Mouse (Mus musculus) lung, embryonic 16.5 days (tissue): ENCODE measurements at regions not wholly inside any gene's neighbourhood (a gene's known extent, or its start where the extent isn't known, plus 50 kb on each side); places are given as distances from the start of the nearest gene placed in this dataset.

Source experiments
- ATAC-seq: fragments of 200-750 bp; cut with Nextera tagmentation; 2 replicates; pipeline ENCODE4 v1.8.0; 2017; ENCODE audit warnings: low read depth, mild to moderate bottlenecking, moderate library complexity
- H3K27ac ChIP-seq: fragments of 300-500 bp; sonication (generic); 2 replicates; pipeline ENCODE4 v1.5.1; 2014; ENCODE audit warnings: mild to moderate bottlenecking, control low read depth, low read length
- H3K27me3 ChIP-seq: fragments of 300-500 bp; sonication (generic); 2 replicates; pipeline ENCODE4 v1.6.1; 2014; ENCODE audit warnings: low read depth, low read length, mixed read lengths; ENCODE audit not compliant: control insufficient read depth, insufficient read depth
- H3K36me3 ChIP-seq: fragments of 300-500 bp; sonication (generic); 2 replicates; pipeline ENCODE4 v1.6.1; 2014; ENCODE audit warnings: low read length; ENCODE audit not compliant: control insufficient read depth, insufficient read depth
- H3K4me1 ChIP-seq: fragments of 300-500 bp; sonication (generic); replicated peaks from 2 replicates; pipeline ENCODE4 v1.6.1; 2014; ENCODE audit warnings: low read length, mixed read lengths; ENCODE audit not compliant: control insufficient read depth, insufficient read depth
- H3K4me2 ChIP-seq: fragments of 300-500 bp; sonication (generic); 2 replicates; pipeline ENCODE4 v1.6.1; 2014; ENCODE audit warnings: low read depth, low read length, control low read depth
- H3K4me3 ChIP-seq: fragments of 300-500 bp; sonication (generic); 2 replicates; pipeline ENCODE4 v1.5.1; 2014; ENCODE audit warnings: mild to moderate bottlenecking, low read length, control low read depth
- H3K9ac ChIP-seq: fragments of 300-500 bp; sonication (generic); 2 replicates; pipeline ENCODE4 v1.6.1; 2014; ENCODE audit warnings: low read length, control low read depth
- H3K9me3 ChIP-seq: fragments of 300-500 bp; sonication (generic); 2 replicates; pipeline ENCODE4 v1.6.1; 2016; ENCODE audit warnings: low read length; ENCODE audit not compliant: control insufficient read depth
- WGBS: fragments of 180-500 bp; shearing (Covaris S2); extraction: QIAGEN DNeasy Blood & Tissue Kit; methylation state at CpG from one replicate; pipeline ENCODE4 v1.1.7; 2014; 5-methylcytosine and 5-hydroxymethylcytosine counted together

DNA sequence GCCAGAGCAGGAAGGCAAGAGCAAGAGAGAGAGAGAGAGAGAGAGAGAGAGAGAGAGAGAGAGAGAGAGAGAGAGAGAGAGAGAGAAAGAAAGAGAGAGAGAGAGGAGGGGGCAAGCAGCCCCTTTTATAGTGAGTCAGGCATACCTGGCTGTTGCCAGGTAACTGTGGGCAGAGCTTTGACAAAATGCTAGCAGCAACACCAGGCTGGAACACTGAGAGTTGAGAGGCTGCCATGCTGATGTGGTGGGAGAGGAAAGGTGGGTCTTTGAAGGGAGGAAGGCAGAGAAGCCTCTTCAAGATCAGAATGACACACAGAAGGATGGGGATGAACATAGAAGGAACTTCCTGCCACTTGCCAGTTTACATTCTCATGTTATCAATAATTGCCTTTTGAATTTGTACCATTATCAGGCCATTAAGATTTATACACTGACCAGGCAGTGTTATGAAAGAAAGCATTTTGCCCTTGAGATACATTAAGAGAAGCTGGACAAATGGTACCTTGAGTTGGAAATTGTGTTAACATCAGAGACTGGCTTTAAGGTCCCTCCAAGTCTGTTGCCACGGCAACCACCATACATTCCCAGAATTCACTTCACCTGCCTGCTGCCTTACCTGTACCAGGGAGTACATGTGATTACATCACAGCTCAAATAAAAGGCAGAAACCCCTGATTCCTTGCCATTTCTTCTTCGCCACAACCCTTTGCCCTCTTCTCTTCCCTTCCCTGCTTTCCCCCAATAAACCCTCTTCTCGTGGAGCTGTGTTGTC is 463.3 kb downstream of the Plod2 start:
- no peaks in the 10 kb centered on the region for H3K36me3 ChIP-seq
- WGBS: 79% methylated on average over 3 of the region's 3 CpGs
- no peaks in the 10 kb centered on the region for H3K9me3 ChIP-seq
- H3K9ac ChIP-seq: no peak overlapping the region
- ATAC-seq: no peak
- H3K4me2 ChIP-seq: no peak overlapping the region
- H3K4me3 ChIP-seq: no peak overlapping the region
- H3K27me3 ChIP-seq: no peaks in the 10 kb centered on the region
- no peaks in the 10 kb centered on the region for H3K4me1 ChIP-seq
- no peak overlapping the region for H3K27ac ChIP-seq

DNA sequence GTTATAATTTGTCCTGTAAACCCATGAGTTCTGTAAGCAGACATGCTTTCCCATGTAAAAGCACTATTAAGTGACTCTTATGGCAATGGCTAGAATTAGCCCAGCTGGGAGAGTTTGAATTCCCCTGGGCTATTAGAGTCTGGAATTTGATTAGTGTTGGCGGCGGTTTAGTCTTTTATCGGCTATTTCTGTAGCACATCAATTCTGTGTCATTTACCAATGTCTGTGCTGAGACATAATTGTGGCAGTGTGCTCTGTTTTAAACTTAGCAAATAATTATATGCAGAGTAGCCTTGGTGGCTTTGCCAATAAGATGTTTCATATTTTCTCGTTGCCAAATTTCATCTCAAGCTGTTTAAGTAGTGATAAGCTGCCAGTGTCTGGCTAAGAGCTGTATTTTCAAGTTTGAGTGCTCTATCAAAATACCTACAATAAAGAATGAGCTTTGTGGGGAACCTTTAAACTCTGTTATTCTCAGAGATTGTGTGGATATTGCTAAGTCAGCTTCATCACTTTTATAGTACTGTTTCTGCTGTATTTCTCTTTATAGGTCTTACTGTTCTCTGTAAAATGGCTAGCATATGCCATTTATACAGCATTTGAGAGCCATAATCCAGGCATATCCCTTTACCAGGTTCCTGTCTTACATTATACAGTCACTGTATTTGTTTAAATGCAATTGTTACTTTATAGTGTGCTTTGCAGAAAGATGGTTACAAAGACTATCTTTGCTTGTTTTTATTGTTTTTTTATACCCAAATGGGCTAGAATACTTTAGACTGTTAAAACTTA is 466.7 kb downstream of the Plod2 start:
- Histone ChIP-seq H3K36me3 (no peaks in the 10 kb centered on the region), H3K4me2 (no peak overlapping the region), H3K4me1 (no peaks in the 10 kb centered on the region), H3K27me3 (no peaks in the 10 kb centered on the region), H3K9ac (no peak overlapping the region), H3K27ac (no peak overlapping the region), H3K4me3 (no peak overlapping the region), H3K9me3 (no peaks in the 10 kb centered on the region)
- ATAC-seq: no peak
- WGBS: 65% methylated on average over 4 of the region's 4 CpGs

DNA sequence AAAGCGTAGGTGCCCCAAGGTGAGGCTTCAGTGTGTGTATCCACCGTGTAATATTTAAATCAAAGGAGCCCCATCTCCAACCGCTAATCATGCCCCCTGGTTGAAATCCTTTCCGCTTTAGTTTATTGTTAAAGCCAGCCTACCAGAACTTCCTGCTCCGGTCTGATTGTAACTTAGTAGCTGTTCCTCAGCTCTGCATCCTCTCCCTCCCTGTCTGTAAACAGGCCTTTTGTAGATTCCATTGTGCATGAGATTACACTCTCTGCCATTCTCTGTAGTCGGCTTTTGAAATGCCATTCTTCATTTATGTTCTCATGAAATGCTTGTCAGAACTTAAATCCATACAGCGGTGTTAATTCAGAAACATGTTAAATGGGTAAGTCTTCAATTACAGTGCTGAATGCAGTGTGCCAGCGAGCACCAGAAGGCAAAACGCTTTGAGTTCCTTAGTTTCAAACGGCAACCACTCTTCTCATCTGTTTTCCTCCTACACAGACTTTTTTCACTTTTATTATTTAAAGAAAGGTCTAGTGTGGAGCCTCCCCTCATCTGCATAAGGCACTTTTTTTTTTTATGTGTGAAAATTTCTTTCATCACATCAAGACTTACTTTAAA is 502.4 kb downstream of the Plod2 start:
- H3K27me3 ChIP-seq: no peaks in the 10 kb centered on the region
- no peak overlapping the region for H3K4me3 ChIP-seq
- H3K36me3 ChIP-seq: no peaks in the 10 kb centered on the region
- H3K4me1 ChIP-seq: no peaks in the 10 kb centered on the region
- ATAC-seq: no peak
- H3K4me2 ChIP-seq: no peak overlapping the region
- no peak overlapping the region for H3K9ac ChIP-seq
- H3K27ac ChIP-seq: no peak overlapping the region
- H3K9me3 ChIP-seq: no peaks in the 10 kb centered on the region
- 78% methylated on average over 10 of the region's 10 CpGs for WGBS

DNA sequence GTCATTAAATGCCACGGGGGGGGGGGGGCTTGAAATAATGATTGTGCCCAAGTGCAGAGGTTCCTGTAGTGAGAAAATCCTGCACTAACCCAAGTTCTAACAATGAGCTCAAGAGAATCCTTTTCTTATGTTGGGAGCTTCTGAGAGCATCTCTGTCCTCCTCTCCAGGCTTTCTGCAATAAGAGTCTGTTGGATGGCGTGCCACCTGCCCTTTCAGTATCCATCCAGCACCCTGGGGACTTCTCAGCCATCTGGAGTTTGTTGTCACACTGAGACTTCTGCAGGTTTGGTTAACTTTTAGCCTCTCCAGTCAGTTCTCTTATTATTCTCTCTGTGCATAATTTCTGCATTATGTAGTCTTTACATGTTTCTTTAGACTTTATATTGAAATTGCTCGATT is 530.1 kb downstream of the Plod2 start:
- Histone ChIP-seq H3K4me1 (no peaks in the 10 kb centered on the region), H3K4me2 (no peak overlapping the region), H3K9ac (no peak overlapping the region), H3K27me3 (no peaks in the 10 kb centered on the region), H3K36me3 (no peaks in the 10 kb centered on the region), H3K9me3 (no peaks in the 10 kb centered on the region), H3K27ac (no peak overlapping the region), H3K4me3 (no peak overlapping the region)
- WGBS: 67% methylated on average over 3 of the region's 3 CpGs
- no peak for ATAC-seq

DNA sequence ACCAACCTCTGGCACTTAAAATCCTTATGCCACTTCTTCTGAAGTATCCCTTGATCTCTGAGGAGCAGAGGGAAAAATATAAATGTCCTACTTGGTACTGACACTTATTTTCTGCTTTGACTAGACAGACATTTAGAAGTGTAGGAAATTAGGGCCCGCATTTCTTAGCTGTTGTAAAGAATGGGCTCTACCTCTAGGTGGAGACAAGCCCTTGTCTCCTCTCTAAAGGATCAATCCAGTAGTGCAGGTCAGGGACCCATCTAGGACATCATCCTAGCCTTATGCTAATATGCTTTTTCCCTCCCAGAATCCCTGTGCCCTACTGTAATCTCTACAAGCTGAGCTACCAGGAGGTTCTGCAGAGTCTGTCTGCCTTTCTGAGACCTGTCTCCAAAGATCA is 541.1 kb downstream of the Plod2 start:
- H3K9me3 ChIP-seq: no peaks in the 10 kb centered on the region
- no peaks in the 10 kb centered on the region for H3K27me3 ChIP-seq
- no peak overlapping the region for H3K4me2 ChIP-seq
- no peaks in the 10 kb centered on the region for H3K4me1 ChIP-seq
- H3K27ac ChIP-seq: no peak overlapping the region
- H3K36me3 ChIP-seq: no peaks in the 10 kb centered on the region
- 78% methylated on average over 1 of the region's 1 CpGs for whole genome bisulfite sequencing
- ATAC-seq: no peak
- no peak overlapping the region for H3K9ac ChIP-seq
- no peak overlapping the region for H3K4me3 ChIP-seq

DNA sequence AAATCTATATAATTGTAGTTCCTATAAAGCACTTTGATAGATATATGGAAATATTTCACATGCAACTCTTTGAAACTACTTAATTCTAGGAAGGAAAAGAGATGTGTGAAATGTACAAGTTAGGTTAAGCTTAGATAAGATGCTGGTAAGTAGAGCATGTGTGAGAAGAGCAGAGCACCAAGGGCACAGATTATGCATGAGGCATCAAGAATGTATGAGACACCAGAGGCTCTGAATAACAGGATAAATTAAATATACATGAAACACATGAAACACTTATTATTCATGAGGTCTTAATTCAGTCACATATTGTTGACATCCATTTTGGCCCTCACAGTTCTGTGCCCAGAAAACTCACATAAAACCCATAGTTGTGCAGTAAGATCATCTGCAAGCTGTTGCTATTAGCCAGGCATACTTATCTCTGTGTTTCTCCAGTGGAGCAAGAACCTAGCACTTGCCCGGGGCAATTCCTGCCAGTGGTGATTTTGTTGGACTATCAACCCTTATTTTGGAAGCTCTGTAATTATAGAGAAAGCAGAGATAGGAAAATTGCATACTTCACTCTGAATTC is 556.1 kb downstream of the Plod2 start:
- no peak for ATAC-seq
- Histone ChIP-seq H3K4me1 (no peaks in the 10 kb centered on the region), H3K27ac (no peak overlapping the region), H3K4me2 (no peak overlapping the region), H3K36me3 (no peaks in the 10 kb centered on the region), H3K4me3 (no peak overlapping the region), H3K9ac (no peak overlapping the region), H3K27me3 (no peaks in the 10 kb centered on the region), H3K9me3 (no peaks in the 10 kb centered on the region)
- WGBS: 61% methylated on average over 1 of the region's 1 CpGs

DNA sequence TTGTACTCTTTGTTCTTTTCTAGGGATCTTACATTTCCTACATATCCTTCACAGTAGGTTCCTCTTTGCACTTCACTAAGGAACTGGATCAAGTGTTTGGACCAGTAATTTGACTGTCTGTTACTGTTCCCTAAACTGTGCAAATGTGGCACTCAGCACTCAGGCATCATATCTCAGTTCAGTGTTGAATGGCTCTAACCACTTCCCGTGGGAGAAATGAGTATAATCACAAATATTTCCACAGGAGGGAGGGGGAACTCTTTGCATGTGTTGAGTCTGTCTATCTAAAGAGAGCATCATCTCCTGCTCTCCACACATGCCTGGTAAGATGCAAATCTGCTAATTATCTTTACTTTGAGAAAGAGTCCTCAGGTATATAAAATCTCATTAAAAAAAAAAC is 588.5 kb downstream of the Plod2 start:
- no peaks in the 10 kb centered on the region for H3K9me3 ChIP-seq
- no peak overlapping the region for H3K4me3 ChIP-seq
- no peak overlapping the region for H3K27ac ChIP-seq
- no peak for ATAC-seq
- 41% methylated on average over 1 of the region's 1 CpGs for WGBS
- H3K36me3 ChIP-seq: no peaks in the 10 kb centered on the region
- H3K4me2 ChIP-seq: no peak overlapping the region
- H3K27me3 ChIP-seq: no peaks in the 10 kb centered on the region
- no peaks in the 10 kb centered on the region for H3K4me1 ChIP-seq
- no peak overlapping the region for H3K9ac ChIP-seq

DNA sequence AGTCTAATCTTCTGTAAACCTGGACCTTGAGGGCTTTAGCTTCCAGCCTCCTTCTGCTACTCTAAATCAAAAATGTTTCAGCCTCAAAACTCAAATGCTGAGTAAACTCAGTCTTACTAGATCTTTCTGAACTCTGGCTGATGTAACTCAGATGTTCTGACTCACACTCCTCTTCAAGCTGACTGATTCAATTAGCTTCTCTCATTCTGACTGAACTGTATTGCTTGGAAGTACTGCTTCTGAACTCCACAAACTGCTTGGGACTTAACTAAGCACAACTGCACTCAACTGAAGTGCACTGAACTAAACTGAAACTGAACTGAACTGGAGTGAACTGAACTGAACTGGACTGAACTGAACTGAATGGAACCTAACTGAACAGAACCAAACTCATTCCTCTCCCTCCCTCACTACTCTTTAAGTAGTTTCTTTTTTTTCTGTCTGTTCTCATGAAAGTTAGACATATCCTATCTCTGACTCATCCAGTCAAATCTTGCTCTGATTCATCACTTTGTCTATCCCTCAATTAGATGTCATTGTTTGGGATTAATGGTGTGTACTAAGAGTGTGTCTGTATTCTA is 589.7 kb downstream of the Plod2 start:
- Histone ChIP-seq H3K9ac (no peak overlapping the region), H3K27ac (no peak overlapping the region), H3K4me3 (no peak overlapping the region), H3K27me3 (no peaks in the 10 kb centered on the region), H3K9me3 (no peaks in the 10 kb centered on the region), H3K4me2 (no peak overlapping the region), H3K4me1 (no peaks in the 10 kb centered on the region), H3K36me3 (no peaks in the 10 kb centered on the region)
- ATAC-seq: no peak

DNA sequence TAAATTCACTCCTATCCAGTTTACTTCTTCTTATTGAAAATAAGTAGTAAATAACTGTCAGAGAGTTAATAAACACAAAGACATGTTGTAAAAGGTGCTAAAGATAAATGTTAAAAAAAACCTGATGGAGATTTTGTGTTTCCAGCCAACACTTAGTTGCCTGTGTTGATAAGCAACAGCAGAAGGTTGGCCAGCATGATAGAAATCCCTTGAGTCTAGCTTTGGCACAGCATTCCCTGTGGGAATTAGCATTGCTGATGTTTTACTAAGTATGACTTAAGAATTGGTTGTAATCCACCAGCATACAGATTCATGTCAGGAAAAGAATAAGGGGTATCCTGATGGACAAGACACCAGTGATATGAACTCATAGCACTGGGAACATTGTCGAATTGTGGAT is 594.3 kb downstream of the Plod2 start:
- H3K4me3 ChIP-seq: no peak overlapping the region
- no peak overlapping the region for H3K4me2 ChIP-seq
- H3K27me3 ChIP-seq: no peaks in the 10 kb centered on the region
- no peak overlapping the region for H3K9ac ChIP-seq
- no peaks in the 10 kb centered on the region for H3K4me1 ChIP-seq
- H3K27ac ChIP-seq: no peak overlapping the region
- no peaks in the 10 kb centered on the region for H3K9me3 ChIP-seq
- ATAC-seq: no peak
- WGBS: 75% methylated on average over 1 of the region's 1 CpGs
- H3K36me3 ChIP-seq: no peaks in the 10 kb centered on the region
